Mouse (Mus musculus) intestine, postnatal 0 days (tissue): Measurements from ENCODE around the gene Exoc5. TPM values are rescaled to one million over a fixed set of nuclear protein-coding genes. Genes with fewer than 3 reads are reported as not detected.

Source experiments
- ATAC-seq: fragments of 200-750 bp; cut with Nextera tagmentation; 2 replicates; pipeline ENCODE4 v1.8.0; 2017; ENCODE audit warnings: mild to moderate bottlenecking, moderate TSS enrichment, moderate library complexity
- H3K27ac ChIP-seq: fragments of 300-500 bp; sonication (generic); 2 replicates; pipeline ENCODE4 v1.5.1; 2014; ENCODE audit warnings: mild to moderate bottlenecking, low read depth, low read length, moderate library complexity
- H3K27me3 ChIP-seq: fragments of 300-500 bp; sonication (generic); replicated peaks from 2 replicates; pipeline ENCODE4 v1.6.1; 2014; ENCODE audit warnings: low read length, mixed read lengths; ENCODE audit not compliant: control insufficient read depth, insufficient read depth
- H3K36me3 ChIP-seq: fragments of 300-500 bp; sonication (generic); 2 replicates; pipeline ENCODE4 v1.6.1; 2014; ENCODE audit warnings: mild to moderate bottlenecking, moderate library complexity; ENCODE audit not compliant: control insufficient read depth, insufficient read depth
- H3K4me1 ChIP-seq: fragments of 300-500 bp; sonication (generic); replicated peaks from 2 replicates; pipeline ENCODE4 v1.6.1; 2014; ENCODE audit warnings: antibody characterized with exemption, low read length, mixed read lengths; ENCODE audit not compliant: control insufficient read depth, insufficient read depth
- H3K4me2 ChIP-seq: fragments of 300-500 bp; sonication (generic); replicated peaks from 2 replicates; pipeline ENCODE4 v1.6.1; 2014; ENCODE audit warnings: low read depth, mild to moderate bottlenecking, moderate library complexity
- H3K4me3 ChIP-seq: fragments of 300-500 bp; sonication (generic); 2 replicates; pipeline ENCODE4 v1.5.1; 2014; ENCODE audit warnings: low read depth, low read length
- H3K9ac ChIP-seq: fragments of 300-500 bp; sonication (generic); 2 replicates; pipeline ENCODE4 v1.6.1; 2014; ENCODE audit warnings: mild to moderate bottlenecking, low read depth, low read length
- H3K9me3 ChIP-seq: fragments of 300-500 bp; sonication (generic); 2 replicates; pipeline ENCODE4 v1.6.1; 2016; ENCODE audit warnings: mixed run types; ENCODE audit not compliant: control insufficient read depth
- CTCF ChIP-seq: sonication (generic); IDR thresholded peaks from 2 replicates; pipeline ENCODE4 v1.5.1; 2016; ENCODE audit warnings: low read depth, mild to moderate bottlenecking, control low read depth, antibody characterized with exemption, moderate library complexity
- WGBS: fragments of 180-500 bp; shearing (Covaris S2); extraction: QIAGEN DNeasy Blood & Tissue Kit; methylation state at CpG from one replicate; pipeline ENCODE4 v1.1.7; 2014; 5-methylcytosine and 5-hydroxymethylcytosine counted together
- polyA plus RNA-seq: library from polyadenylated mRNA; unstranded; fragments of >200 nt; fragmentation: Nextera tagmentation; extraction: Ambion mirVana; gene quantifications from 2 replicates; pipeline ENCODE4 v1.2.1, GENCODE M21; 2015

Gene Exoc5
- polyA plus RNA-seq, 1 experiment from 2014 or later = 24.7 TPM

DNA sequence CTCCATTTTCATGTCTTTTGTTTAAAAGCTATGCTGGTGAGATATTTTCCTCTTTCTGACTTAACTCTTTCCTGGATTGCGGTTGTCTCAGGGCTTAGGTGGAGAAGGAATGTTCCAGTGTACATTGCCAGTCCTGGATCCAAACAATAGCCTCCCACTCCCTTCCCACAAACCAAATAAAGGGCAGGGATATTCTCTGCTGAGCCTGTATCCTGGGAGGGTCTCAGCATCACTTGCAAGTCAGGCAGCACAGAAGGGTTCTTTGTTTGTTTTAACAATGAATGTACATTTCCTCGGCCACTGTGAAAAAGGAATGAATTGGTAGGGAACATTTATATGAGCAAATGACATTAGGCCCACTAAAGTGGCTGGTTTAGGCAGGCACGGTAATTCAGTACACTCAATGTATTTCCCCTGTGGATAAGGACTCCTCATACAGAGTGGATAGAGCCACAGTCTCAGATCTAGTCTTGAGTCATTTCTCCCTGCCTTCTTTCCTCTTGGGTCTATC, 74.3 kb downstream of the Exoc5 start:
- 56% methylated on average over 3 of the region's 3 CpGs for WGBS
- TF ChIP-seq CTCF = no peak
- no peak overlapping the region for H3K4me2 ChIP-seq
- no peak for ATAC-seq
- no peaks in the 10 kb centered on the region for H3K36me3 ChIP-seq
- H3K27ac ChIP-seq = no peak overlapping the region
- no peak overlapping the region for H3K9ac ChIP-seq
- H3K4me3 ChIP-seq = no peak overlapping the region
- H3K27me3 ChIP-seq = no peaks in the 10 kb centered on the region
- H3K4me1 ChIP-seq = no peaks in the 10 kb centered on the region
- H3K9me3 ChIP-seq = no peaks in the 10 kb centered on the region

DNA sequence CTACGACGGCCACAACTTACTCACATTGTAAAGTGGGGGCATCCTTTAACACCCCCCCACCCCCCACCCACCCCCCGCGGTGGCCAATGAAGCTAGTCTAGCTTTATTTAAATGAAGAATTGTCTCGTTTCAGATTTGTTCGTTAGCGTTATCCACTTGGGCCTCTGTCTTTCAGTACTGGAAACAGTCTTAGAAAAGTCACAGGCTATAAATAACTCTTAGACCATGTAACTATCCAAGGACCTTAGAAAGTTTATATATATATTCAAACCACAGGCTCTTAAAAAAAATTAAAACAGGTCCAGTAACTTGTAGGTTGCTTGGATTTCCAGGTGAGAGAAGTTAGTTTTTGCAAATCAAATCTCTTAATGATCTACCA, 75.3 kb downstream of the Exoc5 start:
- no peaks in the 10 kb centered on the region for H3K9me3 ChIP-seq
- H3K9ac ChIP-seq = no peak overlapping the region
- H3K4me3 ChIP-seq = no peak overlapping the region
- H3K27me3 ChIP-seq = no peaks in the 10 kb centered on the region
- H3K4me1 ChIP-seq = no peaks in the 10 kb centered on the region
- no peak for TF ChIP-seq CTCF
- 5% methylated on average over 7 of the region's 7 CpGs for WGBS
- no peaks in the 10 kb centered on the region for H3K36me3 ChIP-seq
- no peak overlapping the region for H3K27ac ChIP-seq
- ATAC-seq = no peak
- H3K4me2 ChIP-seq = peak overlapping the region; percentile 44; the same call in 1 of the 2 replicates

DNA sequence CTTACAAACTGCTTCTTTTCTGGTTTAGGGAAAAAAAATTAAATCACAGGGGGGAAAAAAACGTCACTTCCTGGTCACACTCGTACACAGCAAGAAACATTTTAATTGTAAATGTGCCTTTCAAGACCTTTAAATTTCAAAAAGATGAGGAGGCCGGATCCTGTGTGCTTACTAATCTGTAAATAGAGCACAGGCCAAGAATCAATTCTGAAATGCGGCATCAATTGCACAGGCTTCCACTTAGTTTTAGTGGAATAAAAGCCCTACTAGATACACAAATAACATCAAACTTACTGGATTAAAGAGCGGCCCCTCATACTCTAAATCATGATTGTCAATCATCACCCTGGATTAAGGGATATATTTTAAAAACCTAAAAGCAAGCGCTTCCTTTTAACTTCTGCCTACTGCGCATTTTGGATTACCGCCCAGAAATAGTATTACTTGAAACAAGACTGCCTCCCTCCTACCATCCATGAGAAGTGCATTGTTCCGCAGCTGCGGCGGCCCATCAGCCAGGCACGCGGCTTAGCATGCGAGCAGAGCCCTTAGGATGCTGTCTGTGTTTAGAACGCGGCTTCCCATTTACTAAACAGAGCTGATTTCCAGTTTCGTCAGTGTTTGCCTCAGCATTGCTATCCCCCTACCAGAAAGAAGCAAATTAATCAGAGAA, 75.8 kb downstream of the Exoc5 start:
- Histone ChIP-seq H3K9me3 (no peaks in the 10 kb centered on the region), H3K4me1 (no peaks in the 10 kb centered on the region), H3K4me3 (no peak overlapping the region), H3K27me3 (no peaks in the 10 kb centered on the region), H3K4me2 (peak overlapping the region; percentile 44; the same call in 1 of the 2 replicates), H3K9ac (no peak overlapping the region), H3K36me3 (no peaks in the 10 kb centered on the region), H3K27ac (no peak overlapping the region)
- TF ChIP-seq CTCF = peak; percentile 63
- WGBS = 22% methylated on average over 17 of the region's 17 CpGs
- no peak for ATAC-seq

DNA sequence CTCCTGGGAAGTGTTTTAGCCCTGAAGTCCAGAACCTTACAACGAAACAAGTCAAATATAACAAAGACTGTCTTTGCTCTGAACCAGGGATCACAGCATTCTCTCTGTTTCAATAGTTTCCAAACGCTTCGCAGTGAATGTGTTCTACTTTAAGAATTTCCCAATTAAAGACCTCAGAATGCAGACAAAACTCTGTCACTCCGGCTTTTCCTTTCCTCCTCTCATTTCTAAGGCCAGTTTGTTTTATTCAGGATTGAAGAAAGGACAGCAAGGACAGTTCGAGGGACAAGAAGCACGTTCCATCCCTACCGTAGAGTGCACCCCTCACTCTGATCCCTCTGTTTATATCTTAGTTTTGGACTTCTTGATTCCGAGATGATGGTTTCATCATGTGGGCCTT, 76.6 kb downstream of the Exoc5 start:
- H3K36me3 ChIP-seq = no peaks in the 10 kb centered on the region
- H3K27me3 ChIP-seq = no peaks in the 10 kb centered on the region
- no peaks in the 10 kb centered on the region for H3K9me3 ChIP-seq
- WGBS = 81% methylated on average over 8 of the region's 8 CpGs
- H3K4me3 ChIP-seq = no peak overlapping the region
- no peak overlapping the region for H3K4me2 ChIP-seq
- no peak overlapping the region for H3K27ac ChIP-seq
- no peak for TF ChIP-seq CTCF
- H3K4me1 ChIP-seq = no peaks in the 10 kb centered on the region
- no peak for ATAC-seq
- H3K9ac ChIP-seq = no peak overlapping the region

DNA sequence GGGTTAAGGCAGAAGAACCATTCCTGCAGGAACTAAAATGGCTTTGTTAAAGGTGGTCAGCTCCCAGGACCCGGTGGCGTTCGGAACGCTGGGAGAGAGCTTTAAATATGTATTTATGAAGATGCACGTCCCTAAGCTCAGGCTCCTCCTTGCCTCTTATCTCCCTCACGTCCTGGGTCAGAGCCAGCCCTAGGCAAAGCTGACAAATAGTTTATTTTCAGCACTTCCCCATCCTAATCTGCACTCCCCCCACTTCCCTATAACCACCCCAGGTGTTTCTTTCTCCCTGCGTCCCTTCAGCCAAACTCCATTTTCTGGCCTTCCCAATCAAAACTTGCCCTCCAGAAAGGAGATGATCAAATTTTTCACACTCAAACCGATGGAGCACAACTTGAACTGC, 80.2 kb downstream of the Exoc5 start:
- no peak for TF ChIP-seq CTCF
- Histone ChIP-seq H3K9ac (no peak overlapping the region), H3K27me3 (no peaks in the 10 kb centered on the region), H3K4me1 (no peaks in the 10 kb centered on the region), H3K4me3 (no peak overlapping the region), H3K36me3 (no peaks in the 10 kb centered on the region), H3K27ac (no peak overlapping the region), H3K4me2 (no peak overlapping the region), H3K9me3 (no peaks in the 10 kb centered on the region)
- no peak for ATAC-seq
- WGBS = 65% methylated on average over 8 of the region's 8 CpGs

DNA sequence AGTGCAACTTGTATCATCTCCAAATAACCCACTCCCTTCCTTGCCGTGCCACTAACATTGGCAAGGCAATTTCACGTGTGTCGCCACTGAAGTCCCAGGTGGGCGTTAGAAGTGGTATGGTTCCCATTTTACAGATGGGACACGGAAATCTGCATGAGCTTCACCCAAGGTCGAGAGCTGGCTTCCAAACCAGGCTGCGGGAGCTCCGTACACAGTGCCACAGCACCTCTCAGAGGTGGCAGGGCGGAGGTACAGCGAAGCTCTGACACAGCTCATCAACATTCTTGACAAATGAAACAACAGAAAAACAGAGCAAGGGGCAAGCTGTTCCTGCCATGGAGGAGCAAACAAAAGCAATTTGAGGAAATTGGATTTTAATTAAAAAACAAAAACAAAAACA, 80.8 kb downstream of the Exoc5 start:
- H3K27me3 ChIP-seq = no peaks in the 10 kb centered on the region
- no peak overlapping the region for H3K4me3 ChIP-seq
- no peaks in the 10 kb centered on the region for H3K4me1 ChIP-seq
- no peaks in the 10 kb centered on the region for H3K36me3 ChIP-seq
- ATAC-seq = no peak
- peak; percentile 69 for TF ChIP-seq CTCF
- WGBS = 45% methylated on average over 10 of the region's 10 CpGs
- no peak overlapping the region for H3K4me2 ChIP-seq
- H3K9me3 ChIP-seq = no peaks in the 10 kb centered on the region
- no peak overlapping the region for H3K9ac ChIP-seq
- H3K27ac ChIP-seq = no peak overlapping the region

DNA sequence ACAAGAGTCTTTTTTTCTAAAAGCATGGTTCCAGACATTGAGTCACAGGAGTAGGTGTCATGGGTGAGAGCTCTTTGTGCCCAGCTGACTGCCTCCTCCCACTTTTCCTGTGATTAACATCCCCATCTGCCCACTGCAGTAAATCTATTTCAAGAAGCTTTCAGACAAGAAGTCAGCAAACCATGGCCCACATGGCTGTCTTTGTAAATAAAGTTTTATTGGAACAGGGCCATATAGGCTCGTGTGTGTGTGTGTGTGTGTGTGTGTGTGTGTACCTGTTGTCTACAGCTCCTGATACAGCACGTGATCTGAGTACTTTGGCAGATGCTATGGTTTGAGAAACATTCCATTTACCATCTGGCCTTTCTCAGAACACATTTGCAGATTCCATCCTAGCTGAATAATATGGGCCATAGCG, 87.5 kb downstream of the Exoc5 start:
- Histone ChIP-seq H3K9me3 (no peaks in the 10 kb centered on the region), H3K4me2 (no peak overlapping the region), H3K4me3 (no peak overlapping the region), H3K36me3 (no peaks in the 10 kb centered on the region), H3K27ac (no peak overlapping the region), H3K27me3 (no peaks in the 10 kb centered on the region), H3K4me1 (no peaks in the 10 kb centered on the region), H3K9ac (no peak overlapping the region)
- 44% methylated on average over 3 of the region's 3 CpGs for WGBS
- no peak for TF ChIP-seq CTCF
- ATAC-seq = no peak
